Mouse (Mus musculus) erythroid progenitor cell, adult 5-6 weeks (primary cell): Measurements from ENCODE around the gene Cyp2c69. TPM values are rescaled to one million over a fixed set of nuclear protein-coding genes. Genes with fewer than 3 reads are reported as not detected.
"Not testable (repeated sequence)": the region's sequence is repeated elsewhere in the genome, so short reads cannot be mapped to it uniquely, and the experiment has no call there.

ENCODE experiments used
- ATAC-seq: replicated peaks from 2 replicates; pipeline ENCODE4 v1.8.0; 2016; ENCODE audit warnings: moderate number of reproducible peaks, mild to moderate bottlenecking, moderate TSS enrichment, inconsistent platforms; ENCODE audit not compliant: poor library complexity, low FRiP score, severe bottlenecking
- total RNA-seq, 2 experiments: library from RNA; stranded (forward) in 1 of 2; stranded (reverse) in 1 of 2; fragments of 150-400 nt in 1 of 2; fragments of 186-747, 209-891 nt in 1 of 2; gene quantifications; 2 replicates each; pipeline versions ENCODE4 v1.2.3 to v1.2.4; 2015 to 2017; ENCODE audit warnings: low replicate concordance in 2 of 2

Gene Cyp2c69
- total RNA-seq (2015; ENCODE audit: low replicate concordance) (not detected in 2 replicates), total RNA-seq (2017; ENCODE audit: low replicate concordance) (not detected in 2 replicates)

- ATAC-seq: not testable (repeated sequence)
Observed at GRCm38 (mm10) chr19:39886699-39887098, at the start of gene Cyp2c69. TSS of gene Cyp2c69 (minus strand) at chr19:39886799.

GRCm38 (mm10) chr19:39935396-39935795, 48.8 kb upstream of the Cyp2c69 start:
- no peak for ATAC-seq

GRCm38 (mm10) chr19:39930032-39930431, 43.4 kb upstream of the Cyp2c69 start:
- ATAC-seq: no peak

- no peak for ATAC-seq
Observed at GRCm38 (mm10) chr19:39901656-39902055, 15.1 kb upstream of the Cyp2c69 start.

- ATAC-seq: not testable (repeated sequence)
Observed at GRCm38 (mm10) chr19:39890079-39890478, 3.5 kb upstream of the Cyp2c69 start.

GRCm38 (mm10) chr19:39866133-39866532, 20.5 kb downstream of the Cyp2c69 start:
- no peak for ATAC-seq

GRCm38 (mm10) chr19:39820931-39821330, 65.7 kb downstream of the Cyp2c69 start:
- not testable (repeated sequence) for ATAC-seq

GRCm38 (mm10) chr19:39816400-39816799, 70.2 kb downstream of the Cyp2c69 start:
- ATAC-seq: not testable (repeated sequence)

- ATAC-seq: not testable (repeated sequence)
Observed at GRCm38 (mm10) chr19:39815991-39816390, 70.6 kb downstream of the Cyp2c69 start.

GRCm38 (mm10) chr19:39812714-39813113, 73.9 kb downstream of the Cyp2c69 start, which contains the start of gene Cyp2c40:
TSS of gene Cyp2c40 (minus strand) at chr19:39812814.
- not testable (repeated sequence) for ATAC-seq

Other genes with a start within 250 kb of the Cyp2c69 start
- not detected in 2 replicates for gene Cyp2c67, start 237.7 kb downstream of the Cyp2c69 start, total RNA-seq (2015; ENCODE audit: low replicate concordance)
- gene Cyp2c67, start 237.7 kb downstream of the Cyp2c69 start, total RNA-seq (2017; ENCODE audit: low replicate concordance): not detected in 2 replicates
- not detected in 2 replicates for gene Cyp2c68, start 145.7 kb downstream of the Cyp2c69 start, total RNA-seq (2015; ENCODE audit: low replicate concordance)
- gene Cyp2c68, start 145.7 kb downstream of the Cyp2c69 start, total RNA-seq (2017; ENCODE audit: low replicate concordance): not detected in 2 replicates
- gene Cyp2c40, start 74.0 kb downstream of the Cyp2c69 start, total RNA-seq (2015; ENCODE audit: low replicate concordance): not detected in 2 replicates
- gene Cyp2c40, start 74.0 kb downstream of the Cyp2c69 start, total RNA-seq (2017; ENCODE audit: low replicate concordance): not detected in 2 replicates
- gene Cyp2c37, start 105.6 kb upstream of the Cyp2c69 start, total RNA-seq (2015; ENCODE audit: low replicate concordance): not detected in 2 replicates
- not detected in 2 replicates for gene Cyp2c37, start 105.6 kb upstream of the Cyp2c69 start, total RNA-seq (2017; ENCODE audit: low replicate concordance)
- not detected in 2 replicates for gene Cyp2c54, start 187.0 kb upstream of the Cyp2c69 start, total RNA-seq (2015; ENCODE audit: low replicate concordance)
- gene Cyp2c54, start 187.0 kb upstream of the Cyp2c69 start, total RNA-seq (2017; ENCODE audit: low replicate concordance): not detected in 2 replicates
- not detected in 2 replicates for gene Cyp2c50, start 202.9 kb upstream of the Cyp2c69 start, total RNA-seq (2015; ENCODE audit: low replicate concordance)
- not detected in 2 replicates for gene Cyp2c50, start 202.9 kb upstream of the Cyp2c69 start, total RNA-seq (2017; ENCODE audit: low replicate concordance)